Mouse (Mus musculus) midbrain, embryonic 13.5 days (tissue): Measurements from ENCODE around the gene Fam205a1. TPM values are rescaled to one million over a fixed set of nuclear protein-coding genes. Genes with fewer than 3 reads are reported as not detected.
"Not testable (repeated sequence)": the region's sequence is repeated elsewhere in the genome, so short reads cannot be mapped to it uniquely, and the experiment has no call there.

ENCODE experiments used
- ATAC-seq: fragments of 200-750 bp; cut with Nextera tagmentation; 2 replicates; pipeline ENCODE4 v1.8.0; 2017; ENCODE audit warnings: mild to moderate bottlenecking, moderate TSS enrichment, moderate library complexity
- H3K27ac ChIP-seq: fragments of 300-500 bp; sonication (generic); 2 replicates; pipeline ENCODE4 v1.5.1; 2015; ENCODE audit warnings: inconsistent platforms, mild to moderate bottlenecking, moderate library complexity
- H3K27me3 ChIP-seq: fragments of 300-500 bp; sonication (generic); 2 replicates; pipeline ENCODE4 v1.6.1; 2015; ENCODE audit warnings: mild to moderate bottlenecking, inconsistent platforms
- H3K36me3 ChIP-seq: fragments of 300-500 bp; sonication (generic); 2 replicates; pipeline ENCODE4 v1.6.1; 2015; ENCODE audit warnings: mild to moderate bottlenecking, inconsistent platforms
- H3K4me1 ChIP-seq: fragments of 300-500 bp; sonication (generic); replicated peaks from 2 replicates; pipeline ENCODE4 v1.6.1; 2015; ENCODE audit warnings: inconsistent platforms
- H3K4me2 ChIP-seq: fragments of 300-500 bp; sonication (generic); replicated peaks from 2 replicates; pipeline ENCODE4 v1.6.1; 2015; ENCODE audit warnings: moderate library complexity, mild to moderate bottlenecking, inconsistent platforms
- H3K4me3 ChIP-seq: fragments of 300-500 bp; sonication (generic); replicated peaks from 2 replicates; pipeline ENCODE4 v1.5.1; 2015; ENCODE audit warnings: mild to moderate bottlenecking, inconsistent platforms
- H3K9ac ChIP-seq: fragments of 300-500 bp; sonication (generic); replicated peaks from 2 replicates; pipeline ENCODE4 v1.6.1; 2015; ENCODE audit warnings: mild to moderate bottlenecking, inconsistent platforms
- H3K9me3 ChIP-seq: fragments of 300-500 bp; sonication (generic); 2 replicates; pipeline ENCODE4 v1.6.1; 2016; ENCODE audit warnings: mild to moderate bottlenecking, inconsistent platforms
- WGBS: fragments of 180-500 bp; shearing (Covaris S2); methylation state at CpG from one replicate; pipeline ENCODE4 v1.1.7; 2015; 5-methylcytosine and 5-hydroxymethylcytosine counted together
- polyA plus RNA-seq: library from polyadenylated mRNA; unstranded; fragments of >200 nt; fragmentation: Nextera tagmentation; extraction: Ambion mirVana; gene quantifications from 2 replicates; pipeline ENCODE4 v1.2.1, GENCODE M21; 2015

Gene Fam205a1
- polyA plus RNA-seq, result 0.08 TPM in 1 of 2 replicates, not detected in the other

DNA sequence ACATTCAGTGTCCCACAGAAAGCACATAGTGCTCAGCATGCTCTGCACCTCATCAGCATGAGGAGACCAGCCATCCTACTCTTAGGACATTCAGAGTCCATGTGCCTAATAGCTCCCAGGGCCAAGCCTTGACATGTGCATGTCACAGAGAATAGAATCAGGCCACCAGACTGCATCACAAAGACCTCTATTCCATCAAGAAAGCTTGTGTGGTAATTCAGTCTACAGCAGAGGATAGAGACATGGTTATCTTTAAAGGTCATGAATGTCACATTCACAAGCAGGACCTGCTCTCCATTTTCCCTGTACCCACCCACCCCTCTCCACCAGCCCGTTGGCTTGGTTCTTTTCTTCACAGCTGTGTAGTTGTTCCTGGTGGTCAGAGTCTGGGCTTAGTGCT, at the start of gene Fam205a1:
Gene Fam205a1 (minus strand): TSS at position 101 of the 400 bp plus-strand sequence.
- H3K4me2 ChIP-seq, H3K9ac ChIP-seq, H3K9me3 ChIP-seq, H3K36me3 ChIP-seq, H3K4me1 ChIP-seq, H3K4me3 ChIP-seq, ATAC-seq, H3K27ac ChIP-seq, H3K27me3 ChIP-seq: not testable (repeated sequence)
- 78% methylated on average over 1 of the region's 1 CpGs for WGBS

- Histone ChIP-seq H3K9me3 (no peaks in the 10 kb centered on the region), H3K36me3 (no peaks in the 10 kb centered on the region), H3K27ac (no peak overlapping the region), H3K4me1 (peaks cover 8% of the 10 kb centered on the region), H3K4me3 (no peak overlapping the region), H3K27me3 (no peaks in the 10 kb centered on the region), H3K4me2 (no peak overlapping the region), H3K9ac (no peak overlapping the region)
- ATAC-seq, result no peak
- 93% methylated on average over 5 of the region's 5 CpGs for WGBS
Observed at GRCm38 (mm10) chr4:42902730-42903129, 49.0 kb upstream of the Fam205a1 start.

- H3K36me3 ChIP-seq, result no peaks in the 10 kb centered on the region
- peaks cover 8% of the 10 kb centered on the region for H3K4me1 ChIP-seq
- ATAC-seq, result no peak
- no peak overlapping the region for H3K4me2 ChIP-seq
- H3K27me3 ChIP-seq, result no peaks in the 10 kb centered on the region
- H3K4me3 ChIP-seq, result no peak overlapping the region
- WGBS, result 65% methylated on average over 9 of the region's 9 CpGs
- H3K27ac ChIP-seq, result no peak overlapping the region
- no peak overlapping the region for H3K9ac ChIP-seq
- no peaks in the 10 kb centered on the region for H3K9me3 ChIP-seq
Observed at GRCm38 (mm10) chr4:42902174-42902573, 48.5 kb upstream of the Fam205a1 start.

DNA sequence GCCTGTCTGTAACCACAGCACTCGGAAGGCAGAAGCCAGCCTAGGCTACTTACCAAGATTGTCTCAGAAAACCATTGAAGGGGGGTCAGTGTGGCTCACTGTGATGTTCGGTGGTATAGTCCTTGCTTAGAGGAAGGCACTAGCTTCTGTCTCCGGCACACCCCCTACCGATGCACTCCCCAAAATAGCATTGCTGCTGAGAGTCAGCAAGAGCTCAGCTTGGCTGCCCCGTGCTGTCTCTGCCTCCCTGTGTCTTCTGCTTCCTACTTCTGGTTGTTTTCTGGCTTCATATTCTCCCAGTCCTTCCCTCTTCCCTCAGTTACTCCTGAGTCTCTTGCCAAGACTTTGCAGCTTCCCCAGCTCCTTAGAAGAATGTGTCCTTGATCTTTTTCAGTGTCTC, 47.2 kb upstream of the Fam205a1 start:
- Histone ChIP-seq H3K4me1 (peaks cover 8% of the 10 kb centered on the region), H3K27me3 (no peaks in the 10 kb centered on the region), H3K9me3 (no peaks in the 10 kb centered on the region), H3K4me2 (no peak overlapping the region), H3K4me3 (no peak overlapping the region), H3K9ac (no peak overlapping the region), H3K27ac (no peak overlapping the region), H3K36me3 (no peaks in the 10 kb centered on the region)
- no peak for ATAC-seq
- 57% methylated on average over 5 of the region's 5 CpGs for WGBS

- Histone ChIP-seq H3K9me3 (no peaks in the 10 kb centered on the region), H3K36me3 (no peaks in the 10 kb centered on the region), H3K4me2 (no peak overlapping the region), H3K4me1 (peaks cover 3% of the 10 kb centered on the region; the same call in 1 of the 2 replicates), H3K9ac (no peak overlapping the region), H3K27me3 (no peaks in the 10 kb centered on the region), H3K27ac (no peak overlapping the region), H3K4me3 (no peak overlapping the region)
- no peak for ATAC-seq
- WGBS, result 36% methylated on average over 3 of the region's 3 CpGs
Observed at GRCm38 (mm10) chr4:42898914-42899313, 45.2 kb upstream of the Fam205a1 start.

GRCm38 (mm10) chr4:42895118-42895517, 41.4 kb upstream of the Fam205a1 start:
- no peaks in the 10 kb centered on the region for H3K36me3 ChIP-seq
- no peaks in the 10 kb centered on the region for H3K27me3 ChIP-seq
- H3K9me3 ChIP-seq, result no peaks in the 10 kb centered on the region
- H3K4me3 ChIP-seq, result no peak overlapping the region
- no peak overlapping the region for H3K9ac ChIP-seq
- ATAC-seq, result no peak
- H3K4me1 ChIP-seq, result peaks cover 3% of the 10 kb centered on the region; the same call in 1 of the 2 replicates
- no peak overlapping the region for H3K4me2 ChIP-seq
- no peak overlapping the region for H3K27ac ChIP-seq
- 54% methylated on average over 7 of the region's 7 CpGs for WGBS

DNA sequence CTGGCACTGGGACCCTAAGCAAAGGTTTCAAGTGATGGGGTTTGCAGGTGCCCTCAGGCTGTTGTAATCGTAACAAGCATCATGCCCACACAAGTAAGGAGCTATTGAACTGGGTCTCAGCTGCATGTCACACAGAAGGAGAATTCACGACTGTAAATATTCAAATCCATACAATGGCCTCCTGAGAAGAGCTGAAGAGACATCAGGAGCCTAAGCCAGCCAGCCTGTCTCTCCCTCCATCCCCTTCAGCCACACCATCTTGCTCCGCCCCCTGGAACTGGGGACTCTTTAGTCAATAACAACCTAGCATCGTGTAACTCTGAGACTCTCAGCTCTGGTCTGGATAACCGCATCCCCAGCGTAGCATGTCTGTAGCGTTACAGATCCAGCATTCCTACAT, 37.5 kb upstream of the Fam205a1 start:
- Histone ChIP-seq H3K4me3 (no peak overlapping the region), H3K36me3 (no peaks in the 10 kb centered on the region), H3K27ac (no peak overlapping the region), H3K4me1 (0 out of 2 replicates have a peak, but pooled peaks cover 3% of the 10 kb centered on the region), H3K4me2 (no peak overlapping the region), H3K9ac (no peak overlapping the region), H3K27me3 (no peaks in the 10 kb centered on the region), H3K9me3 (no peaks in the 10 kb centered on the region)
- 64% methylated on average over 7 of the region's 7 CpGs for WGBS
- no peak for ATAC-seq

DNA sequence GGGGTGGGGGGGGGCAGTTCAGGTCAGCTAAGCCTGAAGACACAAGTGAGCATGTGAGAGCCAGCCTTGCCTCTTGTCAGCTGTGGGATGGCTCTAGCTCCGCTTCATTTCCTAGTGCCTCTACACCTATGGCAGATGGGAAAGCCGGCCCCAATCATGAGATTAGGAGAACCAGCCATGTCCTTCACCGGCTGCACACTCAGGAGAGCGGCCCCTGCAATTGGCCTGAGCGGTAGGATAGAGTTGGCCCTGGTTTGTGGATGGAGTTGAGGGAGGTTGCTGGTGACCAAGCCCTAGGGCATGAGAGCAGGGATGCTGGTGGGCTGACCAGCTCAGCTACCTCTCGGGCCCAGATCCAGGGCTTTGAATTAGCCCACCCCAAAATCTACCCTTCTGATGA, 35.1 kb upstream of the Fam205a1 start:
- Histone ChIP-seq H3K9ac (no peak overlapping the region), H3K4me3 (no peak overlapping the region), H3K9me3 (no peaks in the 10 kb centered on the region), H3K27ac (no peak overlapping the region), H3K4me2 (no peak overlapping the region), H3K36me3 (no peaks in the 10 kb centered on the region), H3K4me1 (no peaks in the 10 kb centered on the region), H3K27me3 (no peaks in the 10 kb centered on the region)
- 91% methylated on average over 6 of the region's 6 CpGs for WGBS
- no peak for ATAC-seq

DNA sequence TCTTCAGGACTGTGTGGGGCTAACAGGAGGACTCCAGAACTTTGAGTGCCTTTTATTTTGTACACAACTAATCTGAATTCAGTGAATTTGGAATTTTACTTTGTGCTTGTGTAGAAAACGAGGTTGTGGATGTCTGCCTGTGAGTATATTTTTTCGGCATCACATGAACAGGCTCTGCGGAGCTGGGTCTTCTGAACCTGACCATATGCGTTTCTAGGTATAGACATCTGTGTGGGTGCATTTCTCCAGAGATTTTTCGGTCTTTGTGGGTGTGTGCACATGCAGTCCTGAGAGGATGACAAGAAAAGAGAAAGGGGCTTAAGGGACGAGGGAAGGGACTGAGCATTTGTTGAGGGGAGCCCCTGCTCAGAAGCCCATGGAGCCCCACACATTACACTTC, 33.2 kb upstream of the Fam205a1 start:
- no peaks in the 10 kb centered on the region for H3K9me3 ChIP-seq
- WGBS, result 87% methylated on average over 6 of the region's 6 CpGs

DNA sequence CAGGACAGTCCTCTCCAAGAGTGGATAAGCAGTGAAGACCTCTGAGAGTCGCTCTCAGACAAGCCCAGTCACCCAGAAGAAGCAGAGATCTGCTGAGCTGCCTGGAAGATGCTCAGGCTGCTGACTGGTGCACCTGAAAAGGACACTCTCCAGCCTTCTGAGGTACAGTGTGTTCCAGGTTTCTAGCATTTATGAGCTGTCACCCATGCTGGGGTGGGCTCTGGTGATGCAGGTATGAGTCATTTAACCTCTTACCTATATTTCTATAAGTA, 26.9 kb upstream of the Fam205a1 start:
- H3K4me2 ChIP-seq, result no peak overlapping the region
- no peaks in the 10 kb centered on the region for H3K9me3 ChIP-seq
- no peaks in the 10 kb centered on the region for H3K4me1 ChIP-seq
- ATAC-seq, result no peak
- H3K27ac ChIP-seq, result no peak overlapping the region
- no peak overlapping the region for H3K4me3 ChIP-seq
- H3K9ac ChIP-seq, result no peak overlapping the region
- H3K36me3 ChIP-seq, result no peaks in the 10 kb centered on the region
- H3K27me3 ChIP-seq, result no peaks in the 10 kb centered on the region
- 52% methylated on average over 1 of the region's 1 CpGs for WGBS

More for the DNA sequence above, 33.2 kb upstream of the Fam205a1 start:
- ATAC-seq, result no peak
- Histone ChIP-seq H3K4me3 (no peak overlapping the region), H3K36me3 (no peaks in the 10 kb centered on the region), H3K9ac (no peak overlapping the region), H3K4me2 (no peak overlapping the region), H3K4me1 (no peaks in the 10 kb centered on the region), H3K27me3 (no peaks in the 10 kb centered on the region), H3K27ac (no peak overlapping the region)

- Histone ChIP-seq H3K27me3 (no peaks in the 10 kb centered on the region), H3K9me3 (no peaks in the 10 kb centered on the region), H3K4me2 (no peak overlapping the region), H3K9ac (no peak overlapping the region), H3K27ac (no peak overlapping the region), H3K36me3 (no peaks in the 10 kb centered on the region), H3K4me3 (no peak overlapping the region), H3K4me1 (no peaks in the 10 kb centered on the region)
- WGBS, result 81% methylated on average over 16 of the region's 16 CpGs
- ATAC-seq, result no peak
Observed at GRCm38 (mm10) chr4:42879829-42880676, 26.4 kb upstream of the Fam205a1 start.

DNA sequence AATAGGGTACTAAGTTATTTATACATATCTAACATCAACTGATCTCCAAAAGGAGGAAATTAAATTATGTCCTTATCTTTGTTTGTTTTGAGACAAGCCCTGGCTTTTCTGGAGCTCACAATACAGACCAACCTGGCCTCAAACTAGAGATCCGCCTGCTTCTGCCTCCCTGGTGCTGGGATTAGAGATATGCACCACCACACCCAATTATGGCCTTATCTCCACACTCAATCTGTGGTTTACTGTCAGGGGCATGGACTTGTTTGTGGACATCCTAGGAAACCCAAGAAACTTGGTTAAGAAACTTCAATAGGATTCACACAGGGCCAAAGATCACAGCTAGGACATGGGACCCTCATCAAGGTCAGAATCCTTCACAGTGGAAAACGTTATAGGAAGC, 24.0 kb upstream of the Fam205a1 start:
- ATAC-seq, result no peak
- H3K9ac ChIP-seq, result no peak overlapping the region
- H3K36me3 ChIP-seq, result no peaks in the 10 kb centered on the region
- 78% methylated on average over 2 of the region's 2 CpGs for WGBS
- no peak overlapping the region for H3K4me3 ChIP-seq
- H3K4me2 ChIP-seq, result no peak overlapping the region
- no peaks in the 10 kb centered on the region for H3K9me3 ChIP-seq
- no peaks in the 10 kb centered on the region for H3K27me3 ChIP-seq
- H3K4me1 ChIP-seq, result no peaks in the 10 kb centered on the region
- no peak overlapping the region for H3K27ac ChIP-seq
